25 mouse cellular contexts compared by ENCODE assay signal in the genomic region with DNA sequence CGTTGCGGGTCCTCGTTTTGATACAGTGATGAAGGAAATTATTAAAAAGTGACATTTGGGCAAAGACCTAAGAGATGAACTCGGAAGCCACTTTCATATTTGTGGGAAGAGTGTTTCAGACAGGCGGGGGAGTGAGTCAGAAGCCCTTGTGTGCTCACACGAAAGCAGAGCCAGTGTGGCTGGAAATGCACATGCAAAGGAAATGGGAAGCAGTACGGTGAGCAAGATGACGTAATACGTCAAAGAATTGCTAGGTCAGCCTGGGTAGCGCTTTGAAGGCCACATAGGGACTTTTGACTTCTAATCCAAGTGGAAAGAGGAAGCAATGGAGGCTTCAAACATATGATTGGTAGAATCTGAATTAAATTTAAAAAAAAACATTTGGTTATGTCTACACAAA.
"Had no signal": no experiment of that assay in that cellular context is flagged by ENCODE, and none has a peak within 500 bp of the region (broad histone marks: within the 10 kb centered on the region; RNA-seq: fewer than 3 reads in every experiment).

No protein-coding gene starts in this region.

- DNase-seq: gastrocnemius, postnatal 10 days; gastrocnemius, postnatal 25 days; heart, adult 11 months; heart, adult 2 months; heart, postnatal 14 days; heart, postnatal 36 days; kidney, adult 18-20 months; kidney, adult 8-10 months; kidney, postnatal 10 days; kidney, postnatal 25 days; kidney, postnatal 4 days; layer of hippocampus, adult 9-11 months; layer of hippocampus, postnatal 36 days; left cerebral cortex, postnatal 4 days; lung, adult 18-20 months had no signal

- H3K4me3 ChIP-seq: heart, adult 2 months; heart, embryonic 13.5 days; heart, embryonic 15.5 days; hindbrain, embryonic 12.5 days; intestine, embryonic 15.5 days; left cerebral cortex, adult 2 months; limb, embryonic 13.5 days; limb, embryonic 15.5 days; liver, embryonic 12.5 days had no signal

- H3K36me3 ChIP-seq: heart, embryonic 13.5 days; heart, embryonic 15.5 days; hindbrain, embryonic 12.5 days; intestine, embryonic 15.5 days; limb, embryonic 13.5 days; limb, embryonic 15.5 days; liver, embryonic 12.5 days had no signal

- H3K4me2 ChIP-seq: heart, embryonic 11.5 days; heart, embryonic 13.5 days; heart, embryonic 15.5 days; hindbrain, embryonic 12.5 days; hindbrain, embryonic 14.5 days; intestine, embryonic 15.5 days; limb, embryonic 13.5 days; limb, embryonic 15.5 days; liver, embryonic 12.5 days had no signal

- H3K27me3 ChIP-seq: heart, embryonic 13.5 days; heart, embryonic 15.5 days; hindbrain, embryonic 12.5 days; intestine, embryonic 15.5 days; limb, embryonic 13.5 days; limb, embryonic 15.5 days had no signal
